Mouse (Mus musculus): ENCODE measurements around the gene Coro7. TPM values are rescaled to one million over a fixed set of nuclear protein-coding genes. Genes with fewer than 3 reads are reported as not detected.

Gene Coro7
- total and polyA plus RNA-seq, 2 experiments from 2014 or later, result 28.7 to 31.1 TPM

GRCm38 (mm10) chr16:4606431-4607084 is 73.0 kb downstream of the Coro7 start:
- 0 out of 2 replicates have a peak overlapping the region, but pooled peaks have one; percentile 24 for H3K9ac ChIP-seq (replicated peaks; ENCODE audit: low read length, poor library complexity, severe bottlenecking)
- WGBS, result 42% methylated on average over 5 of the region's 5 CpGs
- 0 out of 2 replicates have a peak overlapping the region, but pooled peaks have one; percentile 38 for H3K27ac ChIP-seq (ENCODE audit: low read depth, low read length)
- H3K9me3 ChIP-seq (ENCODE audit: low read length), result no peaks in the 10 kb centered on the region
- peaks cover 14% of the 10 kb centered on the region; the same call in 1 of the 2 replicates for H3K4me1 ChIP-seq (ENCODE audit: insufficient read depth, low read length)
- TF ChIP-seq CTCF (IDR thresholded peaks at IDR 0.05), result peak; percentile 66
- no peak overlapping the region for H3K4me2 ChIP-seq (ENCODE audit: low read depth, low read length, poor library complexity, severe bottlenecking)
- H3K4me3 ChIP-seq (ENCODE audit: low read depth, low read length), result no peak overlapping the region
- peaks cover 19% of the 10 kb centered on the region for H3K36me3 ChIP-seq (ENCODE audit: insufficient read depth, low read length)
- peak; percentile 72 for DNase-seq (ENCODE audit: low spot score)
- no peak for ATAC-seq (ENCODE audit: low FRiP score)
- H3K27me3 ChIP-seq (ENCODE audit: insufficient read depth, low read length), result no peaks in the 10 kb centered on the region

- H3K27ac ChIP-seq (ENCODE audit: low read depth, low read length), result no peak overlapping the region
- no peak for TF ChIP-seq CTCF (IDR thresholded peaks at IDR 0.05)
- no peak overlapping the region for H3K4me3 ChIP-seq (ENCODE audit: low read depth, low read length)
- WGBS, result 48% methylated on average over 13 of the region's 13 CpGs
- H3K9me3 ChIP-seq (ENCODE audit: low read length), result no peaks in the 10 kb centered on the region
- H3K4me1 ChIP-seq (ENCODE audit: insufficient read depth, low read length), result peaks cover 14% of the 10 kb centered on the region; the same call in 1 of the 2 replicates
- H3K36me3 ChIP-seq (ENCODE audit: insufficient read depth, low read length), result peaks cover 11% of the 10 kb centered on the region; the same call in 1 of the 2 replicates
- H3K27me3 ChIP-seq (ENCODE audit: insufficient read depth, low read length), result no peaks in the 10 kb centered on the region
- H3K9ac ChIP-seq (replicated peaks; ENCODE audit: low read length, poor library complexity, severe bottlenecking), result no peak overlapping the region
- H3K4me2 ChIP-seq (ENCODE audit: low read depth, low read length, poor library complexity, severe bottlenecking), result no peak overlapping the region
- ATAC-seq (ENCODE audit: low FRiP score) (no peak), DNase-seq (ENCODE audit: low spot score) (no peak)
Measured at GRCm38 (mm10) chr16:4605514-4606131, 74.0 kb downstream of the Coro7 start.

GRCm38 (mm10) chr16:4604293-4604837 is 75.2 kb downstream of the Coro7 start:
- Histone ChIP-seq H3K4me2 (ENCODE audit: low read depth, low read length, poor library complexity, severe bottlenecking) (no peak overlapping the region), H3K4me3 (ENCODE audit: low read depth, low read length) (no peak overlapping the region), H3K27ac (ENCODE audit: low read depth, low read length) (no peak overlapping the region), H3K9me3 (ENCODE audit: low read length) (no peaks in the 10 kb centered on the region), H3K27me3 (ENCODE audit: insufficient read depth, low read length) (no peaks in the 10 kb centered on the region), H3K36me3 (ENCODE audit: insufficient read depth, low read length) (peaks cover 3% of the 10 kb centered on the region; the same call in 1 of the 2 replicates), H3K9ac (replicated peaks; ENCODE audit: low read length, poor library complexity, severe bottlenecking) (no peak overlapping the region), H3K4me1 (ENCODE audit: insufficient read depth, low read length) (peaks cover 14% of the 10 kb centered on the region; the same call in 1 of the 2 replicates)
- TF ChIP-seq CTCF (IDR thresholded peaks at IDR 0.05), result no peak
- ATAC-seq (ENCODE audit: low FRiP score), result no peak
- WGBS, result 79% methylated on average over 11 of the region's 11 CpGs
- DNase-seq (ENCODE audit: low spot score), result no peak

GRCm38 (mm10) chr16:4603453-4603837 is 76.1 kb downstream of the Coro7 start:
- no peak for ATAC-seq (ENCODE audit: low FRiP score)
- TF ChIP-seq CTCF (IDR thresholded peaks at IDR 0.05), result no peak
- Histone ChIP-seq H3K9me3 (ENCODE audit: low read length) (no peaks in the 10 kb centered on the region), H3K27me3 (ENCODE audit: insufficient read depth, low read length) (no peaks in the 10 kb centered on the region), H3K36me3 (ENCODE audit: insufficient read depth, low read length) (no peaks in the 10 kb centered on the region; the same call in 1 of the 2 replicates), H3K4me3 (ENCODE audit: low read depth, low read length) (no peak overlapping the region), H3K4me2 (ENCODE audit: low read depth, low read length, poor library complexity, severe bottlenecking) (no peak overlapping the region), H3K27ac (ENCODE audit: low read depth, low read length) (no peak overlapping the region), H3K4me1 (ENCODE audit: insufficient read depth, low read length) (peaks cover 14% of the 10 kb centered on the region; the same call in 1 of the 2 replicates), H3K9ac (replicated peaks; ENCODE audit: low read length, poor library complexity, severe bottlenecking) (no peak overlapping the region)
- WGBS, result 74% methylated on average over 1 of the region's 1 CpGs
- DNase-seq (ENCODE audit: low spot score), result no peak

- no peak for TF ChIP-seq CTCF (IDR thresholded peaks at IDR 0.05)
- H3K27ac ChIP-seq (ENCODE audit: low read depth, low read length), result no peak overlapping the region
- DNase-seq (ENCODE audit: low spot score), result no peak
- no peaks in the 10 kb centered on the region for H3K27me3 ChIP-seq (ENCODE audit: insufficient read depth, low read length)
- no peak overlapping the region for H3K4me2 ChIP-seq (ENCODE audit: low read depth, low read length, poor library complexity, severe bottlenecking)
- no peaks in the 10 kb centered on the region for H3K9me3 ChIP-seq (ENCODE audit: low read length)
- no peaks in the 10 kb centered on the region for H3K36me3 ChIP-seq (ENCODE audit: insufficient read depth, low read length)
- H3K4me3 ChIP-seq (ENCODE audit: low read depth, low read length), result no peak overlapping the region
- H3K4me1 ChIP-seq (ENCODE audit: insufficient read depth, low read length), result peaks cover 14% of the 10 kb centered on the region; the same call in 1 of the 2 replicates
- no peak for ATAC-seq (ENCODE audit: low FRiP score)
- H3K9ac ChIP-seq (replicated peaks; ENCODE audit: low read length, poor library complexity, severe bottlenecking), result no peak overlapping the region
- WGBS, result 42% methylated on average over 7 of the region's 7 CpGs
Measured at GRCm38 (mm10) chr16:4602766-4603452, 76.7 kb downstream of the Coro7 start.

All from midbrain, postnatal 0 days (tissue).